Comparison of ENCODE assay signal across 8 mouse cellular contexts in the genomic region with DNA sequence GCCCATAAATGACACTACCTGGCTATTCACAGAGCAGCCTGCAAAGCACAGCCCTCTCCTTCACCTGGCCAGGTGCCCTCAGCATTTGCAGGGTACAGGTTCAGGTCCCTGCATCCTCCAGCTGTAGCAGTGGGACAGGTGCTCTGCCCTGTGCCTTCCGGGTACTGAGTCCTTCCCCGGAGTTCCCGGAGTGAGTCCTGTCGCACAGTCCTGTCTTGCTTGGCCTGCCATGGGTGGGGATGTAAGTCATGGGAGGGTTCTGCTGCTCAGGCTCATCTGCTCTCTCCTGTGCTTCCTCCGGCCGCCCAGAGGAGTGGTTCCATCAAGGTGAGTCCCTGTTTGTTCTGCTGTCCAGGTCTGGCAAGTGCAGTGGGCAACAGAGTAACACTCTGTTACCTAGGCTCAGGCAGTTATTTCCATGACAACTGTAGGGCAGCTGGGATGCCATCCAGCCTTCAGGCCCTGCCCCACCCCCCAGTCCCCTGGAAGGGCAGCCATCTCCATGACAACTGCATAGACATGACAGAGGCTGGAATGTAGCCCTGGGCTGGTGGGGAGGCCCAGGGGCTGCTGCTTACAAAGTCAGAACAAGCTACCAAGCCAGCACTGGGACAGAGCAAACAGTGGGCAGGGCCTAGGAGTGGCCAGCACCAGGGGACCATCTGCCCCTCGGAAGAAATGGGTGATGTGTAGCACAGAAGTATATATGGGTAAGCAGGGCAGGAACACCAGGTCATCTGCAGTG. TPM values are rescaled to one million over a fixed set of nuclear protein-coding genes. Genes with fewer than 3 reads are reported as not detected.
DNase-seq lines count a peak whose midpoint lies in the region; ATAC-seq and TF ChIP-seq lines count a peak whose summit lies in the region.

No protein-coding gene starts in this region.

- TF ChIP-seq EP300 in ES-Bruce4 (IDR thresholded peaks at IDR 0.05; ENCODE audit: insufficient read depth, low read depth, low read length), result peak; percentile 74; the same call in 1 of the 2 replicates

- no peak for TF ChIP-seq POLR2A in ES-Bruce4 (IDR thresholded peaks at IDR 0.05; ENCODE audit: insufficient read depth, low read length)

- H3K4me1 ChIP-seq in heart, embryonic 14.5 days (ENCODE audit: control insufficient read depth in 2 of 2, insufficient read depth in 2 of 2, low read length in 2 of 2), result peaks cover 26 to 37% of the 10 kb centered on the region in 2 experiments
- H3K4me1 ChIP-seq in ES-Bruce4 (ENCODE audit: control insufficient read depth, insufficient read depth, low read length), result peaks cover 14% of the 10 kb centered on the region
- H3K4me1 ChIP-seq in embryonic facial prominence, embryonic 10.5 days, result peaks cover 46% of the 10 kb centered on the region
- H3K4me1 ChIP-seq in limb, embryonic 12.5 days (replicated peaks), result peaks cover 19% of the 10 kb centered on the region

- H3K4me2 ChIP-seq in heart, embryonic 14.5 days (ENCODE audit: low read length), result no peak overlapping the region
- H3K4me2 ChIP-seq in limb, embryonic 12.5 days, result no peak overlapping the region

- H3K27me3 ChIP-seq in heart, embryonic 14.5 days (ENCODE audit: control insufficient read depth, insufficient read depth, low read length), result no peaks in the 10 kb centered on the region
- H3K27me3 ChIP-seq in ES-Bruce4 (ENCODE audit: control insufficient read depth, insufficient read depth, low read length, poor library complexity, severe bottlenecking), result no peaks in the 10 kb centered on the region
- no peaks in the 10 kb centered on the region for H3K27me3 ChIP-seq in embryonic facial prominence, embryonic 10.5 days (replicated peaks; ENCODE audit: low read depth, poor library complexity, severe bottlenecking)
- H3K27me3 ChIP-seq in limb, embryonic 12.5 days, result no peaks in the 10 kb centered on the region

- H3K9me3 ChIP-seq in heart, embryonic 14.5 days (ENCODE audit: control insufficient read depth, low read length), result no peaks in the 10 kb centered on the region
- no peaks in the 10 kb centered on the region for H3K9me3 ChIP-seq in ES-Bruce4 (replicated peaks; ENCODE audit: control insufficient read depth, insufficient read depth, low read length, poor library complexity, severe bottlenecking)
- H3K9me3 ChIP-seq in embryonic facial prominence, embryonic 10.5 days, result no peaks in the 10 kb centered on the region
- H3K9me3 ChIP-seq in limb, embryonic 12.5 days, result no peaks in the 10 kb centered on the region

- 43% methylated on average over 7 of the region's 7 CpGs for WGBS in heart, embryonic 14.5 days
- 44% methylated on average over 7 of the region's 7 CpGs for WGBS in embryonic facial prominence, embryonic 10.5 days
- 49% methylated on average over 7 of the region's 7 CpGs for WGBS in limb, embryonic 12.5 days

- no peak for DNase-seq in heart, adult 11 months
- DNase-seq in embryonic facial prominence, embryonic 10.5 days (ENCODE audit: low spot score), result peak; percentile 86
- DNase-seq in kidney, postnatal 14 days, result no peak
- no peak for DNase-seq in layer of hippocampus, adult 9-10 months (ENCODE audit: low spot score)

- H3K36me3 ChIP-seq in heart, embryonic 14.5 days (ENCODE audit: control insufficient read depth, insufficient read depth, low read length), result peaks cover 87% of the 10 kb centered on the region
- 0 out of 2 replicates have a peak, but pooled peaks cover 10% of the 10 kb centered on the region for H3K36me3 ChIP-seq in ES-Bruce4 (ENCODE audit: control insufficient read depth, insufficient read depth, low read length, poor library complexity, severe bottlenecking)
- H3K36me3 ChIP-seq in embryonic facial prominence, embryonic 10.5 days (replicated peaks), result peaks cover 97% of the 10 kb centered on the region
- H3K36me3 ChIP-seq in limb, embryonic 12.5 days, result peaks cover 93% of the 10 kb centered on the region

- no peak overlapping the region for H3K4me3 ChIP-seq in heart, embryonic 14.5 days (ENCODE audit: control insufficient read depth in 1 of 2, insufficient read depth in 1 of 2, low read depth in 1 of 2, low read length in 2 of 2)
- no peak overlapping the region for H3K4me3 ChIP-seq in ES-Bruce4 (ENCODE audit: low read depth, low read length)
- peak overlapping the region; percentile 29 for H3K4me3 ChIP-seq in embryonic facial prominence, embryonic 10.5 days
- no peak overlapping the region for H3K4me3 ChIP-seq in limb, embryonic 12.5 days (replicated peaks)

- no peak for TF ChIP-seq CTCF in ES-Bruce4 (IDR thresholded peaks at IDR 0.05; ENCODE audit: low read depth, low read length)

- H3K27ac ChIP-seq in heart, embryonic 14.5 days (replicated peaks in 1 of 2; ENCODE audit: control insufficient read depth in 1 of 2, insufficient read depth in 1 of 2, low read depth in 2 of 2, low read length in 2 of 2), result peak overlapping the region; percentile 19 to 46
- H3K27ac ChIP-seq in ES-Bruce4 (ENCODE audit: insufficient read depth, low read length), result no peak overlapping the region
- H3K27ac ChIP-seq in embryonic facial prominence, embryonic 10.5 days (replicated peaks), result peak overlapping the region; percentile 81
- no peak overlapping the region for H3K27ac ChIP-seq in limb, embryonic 12.5 days

- H3K9ac ChIP-seq in heart, embryonic 14.5 days (ENCODE audit: low read length), result 0 out of 2 replicates have a peak overlapping the region, but pooled peaks have one; percentile 27
- no peak overlapping the region for H3K9ac ChIP-seq in ES-Bruce4 (ENCODE audit: low read depth, poor library complexity, severe bottlenecking)
- 0 out of 2 replicates have a peak overlapping the region, but pooled peaks have one; percentile 19 for H3K9ac ChIP-seq in limb, embryonic 12.5 days (replicated peaks)

- peak; percentile 35; the same call in 1 of the 2 replicates for ATAC-seq in heart, embryonic 14.5 days (ENCODE audit: insufficient number of reproducible peaks, insufficient read depth, low FRiP score, low read depth)
- ATAC-seq in limb, embryonic 12.5 days (ENCODE audit: insufficient number of reproducible peaks, insufficient read depth, low FRiP score, low TSS enrichment, low read depth), result peak; percentile 48; the same call in 1 of the 2 replicates
- no peak for ATAC-seq in megakaryocyte progenitor cell, adult 5-6 weeks (replicated peaks; ENCODE audit: poor library complexity)

RNA-seq across cellular contexts. Expression of a gene that starts 25.5 kb away (rescaled TPM):
- polyA plus RNA-seq in heart, embryonic 14.5 days (2014; fragmentation: Nextera tagmentation; extraction: Ambion mirVana), result 34.0 and 34.7 TPM in 2 replicates
- polyA plus RNA-seq in ES-Bruce4 (2011; ENCODE audit: insufficient read depth, insufficient read length, low read depth, missing spikeins), result 7.1 and 9.3 TPM in 2 replicates
- 27.9 and 32.3 TPM in 2 replicates for polyA plus RNA-seq in embryonic facial prominence, embryonic 10.5 days (2016; fragmentation: Nextera tagmentation; extraction: Ambion mirVana)
- 23.1 and 26.1 TPM in 2 replicates for polyA plus RNA-seq in limb, embryonic 12.5 days (2016; fragmentation: Nextera tagmentation; extraction: Ambion mirVana)
- total RNA-seq in megakaryocyte progenitor cell, adult 5-6 weeks (2015), result 14.3 and 23.0 TPM in 2 replicates
- total RNA-seq in megakaryocyte progenitor cell, adult 5-6 weeks (2017), result 12.5 and 20.6 TPM in 2 replicates

RNA-seq across cellular contexts. Expression of a gene that starts 26.0 kb away (rescaled TPM):
- 110 and 112 TPM in 2 replicates for polyA plus RNA-seq in heart, embryonic 14.5 days (2014; fragmentation: Nextera tagmentation; extraction: Ambion mirVana)
- polyA plus RNA-seq in ES-Bruce4 (2011; ENCODE audit: insufficient read depth, insufficient read length, low read depth, missing spikeins), result 13.6 and 15.4 TPM in 2 replicates
- polyA plus RNA-seq in embryonic facial prominence, embryonic 10.5 days (2016; fragmentation: Nextera tagmentation; extraction: Ambion mirVana), result 56.2 and 58.4 TPM in 2 replicates
- polyA plus RNA-seq in limb, embryonic 12.5 days (2016; fragmentation: Nextera tagmentation; extraction: Ambion mirVana), result 66.5 and 71.0 TPM in 2 replicates
- total RNA-seq in megakaryocyte progenitor cell, adult 5-6 weeks (2015), result 42.8 and 55.1 TPM in 2 replicates
- 42.3 and 47.1 TPM in 2 replicates for total RNA-seq in megakaryocyte progenitor cell, adult 5-6 weeks (2017)

RNA-seq across cellular contexts. Expression of a gene that starts 52.7 kb away (rescaled TPM):
- 31.8 and 32.3 TPM in 2 replicates for polyA plus RNA-seq in heart, embryonic 14.5 days (2014; fragmentation: Nextera tagmentation; extraction: Ambion mirVana)
- polyA plus RNA-seq in ES-Bruce4 (2011; ENCODE audit: insufficient read depth, insufficient read length, low read depth, missing spikeins), result 26.3 and 38.1 TPM in 2 replicates
- polyA plus RNA-seq in embryonic facial prominence, embryonic 10.5 days (2016; fragmentation: Nextera tagmentation; extraction: Ambion mirVana), result 65.8 and 71.2 TPM in 2 replicates
- 46.3 and 50.6 TPM in 2 replicates for polyA plus RNA-seq in limb, embryonic 12.5 days (2016; fragmentation: Nextera tagmentation; extraction: Ambion mirVana)
- total RNA-seq in megakaryocyte progenitor cell, adult 5-6 weeks (2015), result 0.20 and 1.2 TPM in 2 replicates
- total RNA-seq in megakaryocyte progenitor cell, adult 5-6 weeks (2017), result 0.83 and 7.9 TPM in 2 replicates

RNA-seq across cellular contexts. Expression of a gene that starts 52.7 kb away (rescaled TPM):
- 65.0 and 67.9 TPM in 2 replicates for polyA plus RNA-seq in heart, embryonic 14.5 days (2014; fragmentation: Nextera tagmentation; extraction: Ambion mirVana)
- 19.3 and 21.3 TPM in 2 replicates for polyA plus RNA-seq in ES-Bruce4 (2011; ENCODE audit: insufficient read depth, insufficient read length, low read depth, missing spikeins)
- polyA plus RNA-seq in embryonic facial prominence, embryonic 10.5 days (2016; fragmentation: Nextera tagmentation; extraction: Ambion mirVana), result 29.1 and 31.5 TPM in 2 replicates
- 21.7 and 21.8 TPM in 2 replicates for polyA plus RNA-seq in limb, embryonic 12.5 days (2016; fragmentation: Nextera tagmentation; extraction: Ambion mirVana)
- 20.5 and 21.7 TPM in 2 replicates for total RNA-seq in megakaryocyte progenitor cell, adult 5-6 weeks (2015)
- total RNA-seq in megakaryocyte progenitor cell, adult 5-6 weeks (2017), result 7.6 and 8.6 TPM in 2 replicates

Comparison
In these comparisons a context has a peak if more than half of its experiments do, and no peak if none do; other contexts are left out.
1. H3K27ac ChIP-seq: peak in heart, embryonic 14.5 days (2 of 2) and embryonic facial prominence, embryonic 10.5 days (single experiment); none in ES-Bruce4 (single experiment) and limb, embryonic 12.5 days (single experiment).